Mouse (Mus musculus) right cerebral cortex, postnatal 4 days (tissue): Measurements from ENCODE around the gene Atp6v1g3.

Source experiments
- DNase-seq: peaks from one replicate; pipeline ENCODE4 v3.0.0-alpha.2; 2022

Gene Atp6v1g3

DNA sequence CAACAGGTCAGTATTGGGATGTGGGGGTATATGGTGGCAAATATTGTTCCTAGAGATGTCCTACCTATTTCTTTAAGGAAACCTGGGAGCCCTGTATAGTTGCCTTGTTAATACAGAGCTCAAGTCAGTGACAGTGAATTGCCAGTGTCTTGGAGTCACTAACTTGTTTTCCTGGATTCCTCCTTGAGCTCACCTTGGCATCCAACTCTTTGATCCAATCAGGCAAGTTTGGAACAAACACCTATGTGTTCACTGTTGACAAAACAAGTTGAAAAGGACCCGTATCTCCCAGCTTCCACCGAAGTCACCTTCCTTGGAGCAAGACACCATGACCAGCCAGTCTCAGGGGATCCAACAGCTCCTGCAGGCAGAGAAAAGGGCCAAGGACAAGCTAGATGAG is at the start of gene Atp6v1g3:
Gene Atp6v1g3 (plus strand): TSS at position 301 of the 400 bp plus-strand sequence.
- no peak for DNase-seq

DNA sequence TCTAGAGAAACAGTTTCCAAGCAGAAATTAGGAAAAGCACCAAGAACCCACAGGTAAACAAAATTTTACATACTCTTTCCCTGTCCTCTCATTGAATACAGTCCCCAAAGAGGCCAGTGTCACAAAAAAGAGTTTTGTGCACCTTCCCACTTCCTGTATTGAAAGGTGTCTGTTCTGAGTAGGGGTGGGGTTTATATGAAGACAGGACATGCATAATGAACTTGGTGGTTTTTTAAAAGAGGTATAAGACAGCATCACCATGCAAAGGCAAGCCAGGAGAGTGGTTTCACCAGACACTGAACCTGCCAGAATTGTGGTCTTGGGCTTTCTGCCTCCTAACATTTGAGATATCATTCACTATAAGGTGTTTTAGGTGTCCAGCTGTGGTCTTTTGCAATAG is 40.5 kb upstream of the Atp6v1g3 start:
- no peak for DNase-seq

DNA sequence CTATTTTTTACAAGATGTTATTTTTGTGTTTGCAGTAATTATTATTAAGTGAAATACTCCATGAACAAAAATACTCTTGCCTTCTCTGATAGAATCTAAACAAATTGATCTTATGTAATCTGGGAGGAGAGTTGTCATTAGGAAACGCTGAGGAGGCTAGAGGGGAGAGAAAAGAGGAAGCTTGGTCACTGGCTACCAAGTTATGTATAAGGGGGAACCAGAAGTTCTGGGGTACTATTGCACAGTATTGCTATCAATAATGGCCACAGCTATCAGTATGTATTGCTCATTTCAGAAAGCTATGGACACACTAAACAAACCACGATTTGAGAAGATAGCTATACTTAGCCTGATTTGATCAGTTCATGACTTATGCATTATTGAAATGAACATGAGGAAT is 36.3 kb upstream of the Atp6v1g3 start:
- DNase-seq = no peak

DNA sequence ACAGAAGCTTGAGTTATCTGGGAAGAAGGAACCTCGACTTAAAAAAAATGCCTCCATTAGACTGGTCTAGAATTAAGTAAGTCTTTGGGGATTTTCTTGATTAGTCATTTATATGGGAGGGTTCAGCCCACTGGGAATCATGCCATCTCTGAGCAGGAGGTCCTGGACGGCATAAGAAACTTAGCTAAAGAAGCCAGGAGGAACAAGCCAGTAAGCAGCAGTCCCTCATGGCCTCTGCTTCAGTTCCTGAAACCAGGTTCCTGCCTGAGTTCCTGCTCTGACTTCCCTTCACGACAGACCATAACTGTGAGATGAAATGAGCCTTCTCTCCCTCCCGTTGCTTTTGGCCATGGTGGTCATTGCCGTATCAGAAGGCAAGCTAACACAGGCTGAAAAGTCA is 29.6 kb upstream of the Atp6v1g3 start:
- peak; percentile 3 for DNase-seq

DNA sequence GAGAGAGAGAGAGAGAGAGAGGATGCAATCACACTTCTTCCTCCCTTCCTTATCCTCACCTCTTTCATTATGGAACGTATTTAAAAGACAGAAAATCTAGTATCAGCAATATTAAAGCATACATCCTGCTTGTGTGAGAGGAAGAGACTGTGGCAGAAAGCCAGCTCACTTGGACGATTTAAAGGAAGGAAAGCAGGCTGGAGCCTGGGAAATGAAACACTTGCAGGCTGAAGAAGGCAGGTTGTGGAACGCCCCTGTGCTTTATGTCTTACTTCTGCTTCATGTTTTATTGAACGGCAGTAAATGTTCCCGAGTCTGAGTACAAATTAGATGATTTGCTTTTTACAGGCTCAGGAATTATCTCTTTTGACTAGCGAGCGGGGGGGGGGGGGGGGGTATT is 29.1 kb upstream of the Atp6v1g3 start:
- peak; percentile 22 for DNase-seq

DNA sequence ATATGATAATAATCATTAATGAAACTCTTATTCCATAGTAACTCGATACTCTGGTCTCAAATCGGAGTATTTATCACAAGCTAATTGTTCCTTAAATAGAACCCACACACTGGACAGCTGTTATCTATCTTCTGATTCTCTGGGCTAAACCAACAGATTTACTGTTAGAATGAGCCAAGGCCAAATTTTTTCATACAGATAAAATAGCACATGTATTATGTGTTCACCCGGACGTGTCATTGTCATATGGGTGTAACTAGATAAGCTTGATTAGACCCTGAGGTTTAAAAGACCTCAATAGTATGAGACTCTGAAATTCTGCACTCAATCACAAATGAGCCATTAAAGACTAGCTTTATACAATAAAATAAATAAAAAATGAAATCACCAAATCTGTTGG is 28.4 kb upstream of the Atp6v1g3 start:
- DNase-seq = no peak

DNA sequence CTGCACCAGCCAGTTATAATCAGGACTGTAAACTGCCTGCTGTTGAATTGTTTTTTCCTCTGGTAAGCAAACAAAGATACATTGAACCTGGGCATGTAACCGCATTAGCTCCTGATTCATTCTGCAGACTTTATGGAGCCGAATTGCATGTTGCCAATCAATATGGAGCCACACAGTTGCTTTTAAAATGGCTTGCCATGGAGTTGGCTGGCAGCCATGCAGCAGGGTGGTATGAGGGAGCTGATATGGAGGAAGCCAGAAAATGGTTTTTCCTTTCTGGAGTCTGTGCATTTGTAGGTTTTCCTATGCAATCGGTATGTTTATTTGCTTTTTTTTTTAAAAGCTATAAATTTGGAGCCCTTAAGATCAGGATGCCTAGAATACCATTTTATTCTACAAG is 28.0 kb upstream of the Atp6v1g3 start:
- DNase-seq = peak; percentile 35

DNA sequence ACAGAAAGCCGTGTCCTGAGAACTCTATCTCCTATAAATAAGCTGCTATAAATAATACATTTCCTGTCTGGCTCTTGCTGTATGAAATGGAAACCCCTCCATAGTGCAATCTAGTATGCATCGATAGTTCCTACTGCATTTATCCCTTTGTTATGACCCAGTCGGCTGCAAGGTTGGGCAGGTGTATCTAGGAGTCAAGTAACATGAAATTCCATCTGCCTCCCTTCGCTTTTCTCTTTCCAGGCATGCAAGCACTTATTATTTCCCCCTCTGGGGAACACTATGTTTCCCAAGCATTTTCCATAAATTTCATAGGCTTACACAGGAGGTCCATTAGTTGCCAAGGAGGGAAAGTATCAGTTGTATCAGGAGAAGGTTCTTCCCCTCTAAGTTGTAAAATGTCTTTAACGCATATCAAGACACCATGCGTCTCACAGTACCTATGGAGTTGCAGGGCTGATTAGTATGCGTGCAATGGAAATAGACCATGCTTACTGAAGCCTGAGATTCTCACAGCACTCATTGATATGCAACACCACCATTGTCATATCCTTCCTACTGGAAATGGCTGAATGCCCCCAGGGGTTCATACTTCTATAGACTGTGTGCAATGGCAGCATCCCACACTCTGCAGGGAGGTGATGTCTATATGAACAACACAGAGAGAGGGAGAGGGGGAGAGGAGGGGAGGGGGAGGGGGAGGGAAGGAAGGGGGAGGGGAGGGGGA is 26.9 kb upstream of the Atp6v1g3 start:
- no peak for DNase-seq

DNA sequence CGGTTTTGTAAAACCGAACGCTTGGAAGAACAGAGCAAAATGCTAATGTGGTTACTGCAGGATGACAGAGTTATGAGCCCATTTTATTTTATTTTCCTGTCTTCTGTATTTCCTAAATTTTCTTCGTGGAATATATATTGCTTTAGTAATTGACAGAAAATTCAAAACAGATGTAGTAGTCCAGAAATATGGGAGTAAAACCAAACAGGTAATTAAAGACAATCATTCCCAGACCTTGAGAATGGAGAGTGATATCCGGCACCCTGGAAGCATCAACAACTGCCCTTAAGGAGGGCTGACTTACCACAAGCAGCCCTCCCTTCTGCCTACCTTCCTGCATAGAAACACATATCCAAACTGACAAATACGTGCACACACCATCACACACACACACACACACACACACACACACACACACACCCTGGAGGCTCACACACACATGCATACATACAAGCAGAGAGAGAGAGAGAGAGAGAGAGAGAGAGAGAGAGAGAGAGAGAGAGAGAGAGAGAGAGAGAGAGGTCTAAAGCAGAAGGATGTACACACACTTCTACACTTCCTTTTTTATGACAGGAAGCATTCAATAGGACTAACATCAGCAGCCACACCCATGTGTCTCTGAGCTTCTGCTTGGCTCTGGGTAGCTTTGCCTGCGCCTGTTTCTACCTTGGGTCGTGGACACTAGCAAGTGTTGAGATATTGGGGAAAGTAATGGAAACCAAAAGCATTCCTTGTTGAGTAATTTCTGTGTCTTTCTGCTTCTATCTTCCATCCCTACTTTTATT is 25.6 kb upstream of the Atp6v1g3 start:
- DNase-seq = no peak

DNA sequence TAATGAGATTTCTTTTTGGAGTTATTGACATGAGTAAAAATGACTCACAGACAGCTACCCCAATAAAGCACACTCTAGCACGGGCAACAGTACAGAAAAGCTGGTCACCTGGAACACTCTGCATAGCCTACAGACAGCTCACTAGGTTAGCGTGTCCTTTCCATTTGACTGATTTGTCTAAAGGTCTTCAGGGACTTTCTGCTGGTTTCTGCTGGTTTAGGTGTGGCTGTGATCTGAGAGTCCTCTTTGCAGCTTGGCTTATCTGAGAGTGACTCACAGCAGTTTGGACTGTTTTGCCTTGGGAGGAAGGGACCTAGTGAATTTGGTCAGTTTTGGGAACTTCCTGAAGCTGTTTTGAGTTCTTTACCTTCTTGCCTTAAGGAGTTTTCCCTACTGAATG is 24.8 kb upstream of the Atp6v1g3 start:
- DNase-seq = no peak

DNA sequence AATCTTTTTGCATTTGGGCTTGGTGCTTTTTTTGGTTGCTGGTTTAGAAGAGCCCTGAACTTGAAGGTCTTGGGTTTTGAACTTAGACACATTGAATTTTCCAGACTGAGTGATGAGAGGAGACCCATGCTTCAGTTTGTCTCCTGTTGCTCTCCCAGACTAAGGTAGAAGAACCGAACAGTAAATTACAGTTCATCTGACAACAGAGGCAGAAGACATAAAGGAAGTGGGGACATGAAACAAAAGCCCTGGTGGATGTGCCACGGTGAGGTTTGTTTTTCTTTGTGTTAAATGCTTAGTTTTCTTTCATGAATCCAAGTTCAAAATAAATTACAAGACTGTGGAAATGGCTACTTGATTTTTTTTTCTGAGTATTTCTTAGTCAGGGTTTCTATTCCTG is 22.6 kb upstream of the Atp6v1g3 start:
- no peak for DNase-seq

DNA sequence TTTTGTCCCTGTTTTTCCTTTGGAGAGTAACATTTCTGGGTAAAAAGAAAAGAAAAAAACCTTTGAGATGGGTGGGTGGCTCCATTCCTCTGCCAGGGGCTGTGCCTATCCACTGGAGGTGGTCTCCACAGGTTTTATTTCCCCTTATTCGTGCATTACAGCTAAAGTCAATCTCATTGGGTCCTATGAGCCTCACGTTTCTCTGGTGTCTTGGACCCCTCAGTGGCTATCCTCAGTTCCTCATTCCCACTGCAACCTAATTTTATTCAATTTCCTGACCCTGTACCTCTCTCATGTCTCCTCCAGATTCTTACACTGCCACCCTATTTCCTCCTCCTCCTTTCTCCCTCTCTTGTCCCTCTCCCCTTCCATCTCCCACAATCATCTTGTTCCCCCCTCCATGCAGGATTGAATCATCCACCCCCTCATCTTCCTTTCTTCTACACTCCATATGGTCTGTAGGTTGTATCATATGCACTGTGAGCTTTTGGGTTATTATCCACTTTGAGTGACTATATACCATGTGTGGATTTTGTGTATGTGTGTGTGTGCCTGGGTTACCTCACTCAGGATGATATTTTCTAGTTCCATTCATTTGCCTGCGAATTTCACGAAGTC is 17.3 kb upstream of the Atp6v1g3 start:
- no peak for DNase-seq

DNA sequence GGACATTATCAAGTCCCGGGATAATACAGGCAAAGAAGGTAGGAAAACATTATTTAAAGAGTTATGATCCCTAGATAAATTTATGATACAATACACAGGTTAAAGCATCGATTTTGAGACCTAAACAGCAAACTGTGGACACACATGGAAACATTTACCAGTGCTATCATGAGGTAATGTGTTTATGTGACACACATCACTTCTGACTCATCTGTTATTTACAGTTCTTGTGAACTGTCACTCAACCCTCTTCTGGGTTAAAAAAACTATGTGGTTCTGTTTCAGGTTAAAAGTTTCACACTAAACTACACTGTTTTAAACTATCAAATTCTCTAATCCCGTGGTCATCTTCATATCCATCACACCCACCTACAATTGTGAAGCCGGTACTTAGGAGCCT is 14.8 kb upstream of the Atp6v1g3 start:
- DNase-seq = no peak

DNA sequence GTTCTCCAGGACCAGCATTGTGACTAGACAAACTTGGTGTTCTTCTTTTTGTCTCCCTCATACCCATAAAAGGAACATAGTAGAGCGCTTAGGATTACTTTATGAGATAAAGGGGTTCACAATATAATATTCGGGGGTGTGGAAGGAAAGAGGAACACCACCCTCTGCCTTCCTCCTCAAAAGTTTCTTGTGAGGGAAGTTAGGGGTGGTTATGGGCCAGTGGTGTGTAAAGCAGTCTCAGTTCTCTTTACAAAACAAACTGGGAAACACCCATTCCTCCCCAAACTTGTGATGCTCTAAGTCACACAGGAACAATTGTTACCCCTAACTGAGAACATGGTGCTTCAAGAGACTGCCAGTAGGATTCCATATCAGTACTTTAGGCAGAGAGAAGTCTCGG is 12.0 kb upstream of the Atp6v1g3 start:
- no peak for DNase-seq

DNA sequence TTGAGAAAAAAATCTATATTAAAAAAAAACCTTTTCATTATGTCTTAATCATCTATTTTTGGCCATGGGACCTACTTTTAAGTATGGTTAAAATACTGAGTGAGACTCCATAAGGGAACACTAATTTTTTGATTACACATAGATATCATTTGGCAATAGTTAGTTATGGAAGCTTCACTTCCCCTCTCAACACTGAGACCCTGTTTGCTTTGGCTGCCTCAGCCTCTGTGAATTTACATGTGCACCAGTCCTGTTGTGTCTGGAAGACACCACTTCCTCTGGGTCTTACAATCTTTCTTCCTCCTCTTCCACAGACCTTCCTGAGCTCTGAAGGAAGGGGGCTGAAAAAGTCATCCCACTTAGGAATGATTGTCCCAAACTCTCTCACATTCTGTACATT is 11.1 kb upstream of the Atp6v1g3 start:
- no peak for DNase-seq

DNA sequence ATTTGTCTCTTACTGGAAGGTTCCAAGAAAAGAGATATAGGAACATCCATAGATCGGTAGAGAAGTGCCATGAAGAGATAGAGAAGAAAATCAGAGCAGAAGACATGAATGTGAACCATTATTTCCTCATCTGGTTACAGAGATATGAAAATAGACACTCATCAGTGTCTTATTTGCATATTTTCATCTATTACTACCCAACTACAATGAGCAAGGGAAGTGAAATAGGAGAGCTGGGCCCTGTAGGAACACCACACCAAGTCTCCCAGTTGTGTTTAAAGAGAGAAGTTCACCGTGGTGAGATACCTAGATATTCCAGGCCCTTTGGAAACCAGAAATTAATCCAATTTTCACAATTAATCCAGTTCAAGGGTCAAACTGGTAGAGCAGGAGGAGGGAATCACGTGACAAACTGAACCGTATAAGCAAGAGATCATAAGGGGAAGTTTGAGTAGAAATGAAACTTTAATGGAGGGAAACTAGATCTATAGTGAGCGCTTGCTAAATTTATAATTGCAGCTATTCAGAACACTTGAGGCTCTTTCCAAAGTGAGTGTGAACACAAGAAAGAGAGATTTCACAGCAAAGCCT is 6.0 kb upstream of the Atp6v1g3 start:
- DNase-seq = no peak

DNA sequence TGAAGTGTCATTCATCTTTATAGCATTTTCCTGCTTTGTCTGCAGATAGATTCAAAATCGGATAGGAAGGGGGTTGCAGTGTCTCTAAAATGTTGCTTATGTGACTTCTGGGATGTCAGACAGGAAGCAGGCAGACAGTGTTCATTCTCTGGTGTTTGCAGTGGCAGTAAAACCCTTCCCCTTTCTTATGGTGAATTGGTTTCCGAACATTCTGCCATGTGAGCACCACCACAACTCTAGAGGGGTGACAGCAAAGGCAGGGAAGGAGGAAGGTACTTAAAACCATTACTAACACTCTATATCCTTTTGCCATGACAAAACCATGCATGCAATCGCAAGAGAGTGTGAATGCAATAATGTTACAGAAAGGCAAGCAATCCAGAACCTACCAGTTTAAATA is 1.4 kb downstream of the Atp6v1g3 start:
- DNase-seq = no peak

DNA sequence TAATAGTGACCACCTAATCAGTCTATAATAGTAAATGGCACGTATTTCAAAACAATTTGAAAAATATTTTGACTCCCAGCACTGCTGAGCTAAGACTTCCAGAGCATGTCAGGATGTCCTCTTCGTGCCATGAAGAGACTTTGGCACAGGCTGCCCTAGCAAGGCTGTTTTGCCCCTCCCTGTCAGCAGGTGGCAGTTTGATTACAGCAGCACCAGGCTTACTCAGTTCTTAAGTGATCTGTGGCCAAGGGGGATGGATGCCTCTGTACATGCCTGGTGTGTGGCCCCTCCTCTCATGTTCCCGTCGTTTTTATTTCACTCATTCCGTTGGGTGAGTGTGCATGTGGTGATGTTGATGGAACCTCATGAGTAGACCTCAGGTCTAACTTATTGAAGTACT is 2.3 kb downstream of the Atp6v1g3 start:
- DNase-seq = no peak

DNA sequence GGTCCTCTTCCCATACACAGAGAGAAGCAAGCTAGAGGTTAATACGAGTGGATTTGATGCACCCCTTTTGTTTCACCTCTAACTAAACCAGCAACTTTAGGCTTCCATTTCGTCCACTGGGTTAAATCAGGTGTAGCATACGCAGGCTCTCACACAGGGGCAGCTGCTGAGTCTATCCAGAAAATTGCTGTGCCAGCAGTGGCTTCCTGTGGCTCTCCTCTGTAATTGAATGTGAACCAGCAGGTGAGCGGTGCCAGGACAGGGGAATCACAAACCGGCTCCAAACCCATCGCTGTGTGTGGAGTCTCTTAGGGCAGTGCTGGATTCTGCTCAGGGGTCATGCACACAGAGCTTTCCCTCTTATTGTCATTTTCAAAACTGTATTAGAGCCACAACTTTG is 7.6 kb downstream of the Atp6v1g3 start:
- DNase-seq = no peak

DNA sequence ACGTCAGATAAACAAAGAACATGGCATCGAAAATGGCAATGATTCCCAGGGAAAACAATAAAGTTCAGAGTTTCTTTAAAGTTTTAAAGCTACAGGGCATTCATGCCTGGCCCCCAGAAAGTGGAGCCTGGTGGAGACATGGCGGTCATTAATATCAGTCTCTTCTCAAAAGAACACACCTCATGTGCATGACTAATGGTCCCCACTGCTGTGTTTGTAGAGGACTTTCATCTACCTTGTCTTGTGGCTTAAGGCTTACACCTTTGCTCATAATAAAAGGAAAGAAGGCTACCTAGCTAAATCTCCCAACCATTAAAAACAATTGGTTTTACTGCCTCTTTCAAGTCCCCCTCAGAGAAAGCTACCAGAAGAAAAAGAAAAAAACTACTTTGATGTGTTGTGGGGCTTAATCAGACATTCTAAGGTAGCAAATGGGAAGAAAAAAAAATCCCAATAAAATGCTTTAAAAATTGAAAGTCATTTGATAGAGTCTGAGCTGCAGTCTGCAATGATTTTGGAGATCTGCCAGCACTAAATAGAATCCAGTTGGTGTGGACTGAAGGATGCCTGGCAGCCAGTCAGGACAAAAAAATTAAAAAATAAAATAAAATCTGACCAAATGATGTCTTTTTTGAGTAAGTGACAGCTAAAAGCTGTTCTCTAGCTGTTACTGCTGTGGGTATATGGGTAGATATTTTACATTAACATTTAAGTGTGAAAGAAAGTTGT is 9.0 kb downstream of the Atp6v1g3 start:
- DNase-seq = no peak

DNA sequence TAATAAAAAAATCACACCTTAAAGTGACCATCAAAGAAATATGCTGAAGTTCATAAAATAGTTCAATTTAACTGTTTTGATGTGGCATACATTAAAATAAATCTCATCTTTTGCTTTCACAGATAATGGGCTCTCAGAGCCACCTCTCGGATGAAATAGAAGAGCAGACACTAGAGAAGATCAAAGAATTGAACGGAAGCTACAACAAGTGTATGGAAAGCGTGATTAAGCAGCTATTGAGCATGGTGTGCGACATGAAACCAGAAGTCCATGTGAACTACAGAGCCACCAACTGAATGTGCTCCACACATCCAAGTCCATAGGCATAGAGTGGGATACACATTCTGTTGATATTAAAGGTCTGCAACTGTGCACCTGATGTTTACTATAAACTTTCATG is 14.1 kb downstream of the Atp6v1g3 start:
- no peak for DNase-seq

DNA sequence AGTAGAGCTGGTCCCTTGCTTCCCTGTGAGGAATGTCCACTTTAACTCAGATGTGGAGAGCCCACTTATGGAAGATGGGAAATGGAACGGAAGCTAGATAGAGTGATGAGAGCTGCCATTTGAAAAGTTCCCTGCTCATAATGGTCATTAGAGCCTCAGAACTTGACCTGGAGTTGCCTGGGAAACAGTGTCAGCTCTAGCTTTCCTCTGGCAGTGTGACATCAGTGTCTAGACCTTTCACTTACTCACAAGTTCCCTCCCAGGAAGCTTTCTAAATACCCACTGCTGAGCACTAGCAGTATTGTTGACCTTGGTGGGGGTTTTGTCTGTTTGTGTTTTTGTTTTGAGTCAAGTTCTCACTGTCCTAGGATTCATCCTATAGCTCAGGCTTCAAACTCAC is 15.2 kb downstream of the Atp6v1g3 start:
- DNase-seq = no peak
